Mouse (Mus musculus) NIH3T3 (cell line): ENCODE data around the gene Rhcg.
A peak's percentile ranks its signal among the peaks of the same experiment; 100 is the strongest.

ENCODE experiments used
- DNase-seq: peaks from one replicate; pipeline ENCODE4 v3.0.0-alpha.2; 2012; ENCODE audit warnings: low read depth

Gene Rhcg

DNA sequence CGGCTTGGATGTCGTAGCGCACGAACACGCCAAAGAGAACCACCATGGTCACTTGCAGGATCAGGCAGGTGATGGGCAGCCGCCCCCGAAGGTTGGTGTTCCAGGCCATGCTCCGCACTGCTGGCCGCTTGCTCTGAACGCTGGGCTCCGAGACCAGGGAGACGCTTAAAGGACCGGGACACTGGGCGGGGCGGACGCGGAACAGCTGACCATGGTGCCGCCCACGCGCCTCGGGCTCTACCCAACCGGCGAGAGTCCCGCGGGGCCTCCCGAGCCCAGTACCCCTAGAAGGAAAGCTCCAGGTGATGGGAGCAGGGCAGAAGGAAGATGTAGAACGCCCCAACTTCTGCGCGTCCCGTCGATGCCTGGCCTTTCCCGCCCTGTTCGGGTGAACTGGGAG is at the start of gene Rhcg:
Rhcg (minus strand) TSS at position 240 of the 400 bp plus-strand sequence.
- no peak for DNase-seq

DNA sequence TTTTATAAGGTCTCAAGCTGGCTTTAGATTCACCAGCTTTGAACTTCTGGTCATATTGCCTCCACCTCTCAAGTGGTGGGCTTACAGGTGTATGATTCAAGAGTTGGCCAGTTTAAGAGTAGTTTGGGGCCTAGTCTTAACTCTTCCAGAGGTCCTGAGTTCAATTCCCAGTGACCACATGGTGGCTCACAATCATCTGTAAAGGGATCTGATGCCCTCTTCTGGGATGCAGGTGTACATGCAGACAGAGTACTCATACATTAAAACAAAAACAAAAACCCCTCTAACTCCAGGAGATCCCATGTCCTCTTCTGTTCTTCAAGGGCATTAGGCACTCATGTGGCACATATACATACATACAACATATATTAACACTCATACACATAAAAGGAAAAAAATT is 49.2 kb upstream of the Rhcg start:
- DNase-seq: no peak

GRCm38 (mm10) chr7:79661253-79661890 is 43.9 kb upstream of the Rhcg start:
- DNase-seq: peak; percentile 13

- DNase-seq: no peak
These were observed 43.1 kb upstream of the Rhcg start for GRCm38 (mm10) chr7:79660291-79661150.

GRCm38 (mm10) chr7:79659578-79660290 is 42.3 kb upstream of the Rhcg start, which contains the start of gene Ticrr:
Ticrr (plus strand) TSS chr7:79660196.
- peak; percentile 98 for DNase-seq

- DNase-seq: no peak
These were observed 37.1 kb upstream of the Rhcg start for GRCm38 (mm10) chr7:79654586-79654985.

GRCm38 (mm10) chr7:79654185-79654584 is 36.7 kb upstream of the Rhcg start:
- no peak for DNase-seq

- peak; percentile 78 for DNase-seq
These were observed 31.5 kb upstream of the Rhcg start for GRCm38 (mm10) chr7:79649005-79649404.

GRCm38 (mm10) chr7:79647233-79647632 is 29.8 kb upstream of the Rhcg start:
- no peak for DNase-seq

DNA sequence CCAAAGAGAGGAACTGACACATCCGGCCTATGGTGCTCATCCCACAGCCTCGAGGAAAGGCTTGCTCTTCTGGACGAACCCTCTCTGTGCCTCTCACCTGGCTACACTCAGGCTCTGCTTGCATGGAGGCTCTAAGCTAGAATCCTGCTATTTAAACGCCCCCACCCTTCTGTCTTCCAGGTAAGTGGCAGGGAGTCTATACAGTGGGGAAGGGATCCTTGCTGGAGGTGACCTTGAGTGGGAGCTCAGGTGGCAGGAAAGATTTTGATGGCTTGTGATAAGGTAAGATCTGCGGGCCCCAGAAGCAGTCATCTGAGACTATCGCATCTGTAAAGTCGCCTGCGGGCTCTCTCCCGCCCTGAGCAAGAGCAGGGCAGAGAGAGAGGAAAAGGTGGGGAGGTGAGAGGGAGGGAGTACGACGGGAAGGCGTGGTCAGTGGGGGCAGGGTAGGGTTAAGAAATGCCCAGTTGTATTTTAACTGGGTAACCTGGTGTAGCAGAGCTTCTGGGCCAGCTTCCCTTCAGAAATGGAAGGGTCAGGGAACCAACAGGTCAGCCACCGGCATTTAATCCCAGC is 14.4 kb upstream of the Rhcg start:
- DNase-seq: no peak

DNA sequence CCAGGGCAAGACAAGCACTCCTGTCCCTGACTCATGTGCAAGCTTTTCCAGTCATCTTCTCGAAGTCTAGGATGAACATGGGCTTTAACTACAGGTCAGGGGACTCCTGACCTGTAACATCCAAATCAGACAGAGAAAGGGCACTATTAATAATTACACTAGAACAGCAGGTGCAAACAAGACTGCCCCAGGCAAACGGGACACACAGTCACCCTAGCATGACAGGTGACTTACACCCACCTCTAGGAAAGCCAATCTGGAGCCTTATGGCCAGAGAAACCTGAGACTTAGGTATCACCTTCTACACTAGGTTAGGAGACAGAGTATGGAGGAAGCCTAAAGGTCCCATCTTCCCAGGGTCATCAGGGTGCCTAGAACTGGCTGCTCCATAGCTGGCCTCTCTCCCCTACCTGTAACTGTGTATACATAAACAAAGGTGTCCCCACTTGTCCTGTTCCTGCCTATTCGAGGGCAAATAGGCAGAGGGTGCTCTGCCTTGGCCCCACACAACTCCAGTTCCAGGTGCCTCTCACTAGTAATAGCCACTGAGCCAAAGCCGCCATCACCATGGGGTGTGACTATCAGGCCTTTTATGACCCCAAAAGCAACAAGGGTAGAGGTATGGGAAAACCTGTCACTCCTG is 10.9 kb upstream of the Rhcg start:
- no peak for DNase-seq

GRCm38 (mm10) chr7:79626170-79626569 is 8.7 kb upstream of the Rhcg start:
- DNase-seq: peak; percentile 22

GRCm38 (mm10) chr7:79623086-79623485 is 5.6 kb upstream of the Rhcg start:
- DNase-seq: no peak

- no peak for DNase-seq
These were observed 2.0 kb upstream of the Rhcg start for GRCm38 (mm10) chr7:79619493-79619892.

DNA sequence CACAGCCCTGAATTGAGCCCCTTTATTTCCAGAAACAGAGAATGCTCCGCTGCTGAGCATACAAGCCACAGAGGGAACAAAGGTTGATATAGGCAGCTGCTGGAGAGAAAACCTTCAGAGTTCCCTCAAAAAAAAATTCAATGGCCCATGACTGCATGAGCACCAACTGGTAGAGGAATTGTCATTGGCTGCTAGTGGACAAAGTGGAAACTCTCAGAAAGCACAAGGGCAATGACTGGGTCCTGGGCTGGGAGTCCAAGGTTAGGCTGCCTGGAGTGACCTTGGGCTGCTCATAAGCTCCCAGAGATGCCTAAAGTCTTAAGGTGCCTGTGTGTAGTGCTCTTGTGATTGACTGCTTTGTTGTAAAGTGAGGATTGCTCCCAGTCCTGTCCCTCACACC is 1.5 kb downstream of the Rhcg start:
- no peak for DNase-seq

DNA sequence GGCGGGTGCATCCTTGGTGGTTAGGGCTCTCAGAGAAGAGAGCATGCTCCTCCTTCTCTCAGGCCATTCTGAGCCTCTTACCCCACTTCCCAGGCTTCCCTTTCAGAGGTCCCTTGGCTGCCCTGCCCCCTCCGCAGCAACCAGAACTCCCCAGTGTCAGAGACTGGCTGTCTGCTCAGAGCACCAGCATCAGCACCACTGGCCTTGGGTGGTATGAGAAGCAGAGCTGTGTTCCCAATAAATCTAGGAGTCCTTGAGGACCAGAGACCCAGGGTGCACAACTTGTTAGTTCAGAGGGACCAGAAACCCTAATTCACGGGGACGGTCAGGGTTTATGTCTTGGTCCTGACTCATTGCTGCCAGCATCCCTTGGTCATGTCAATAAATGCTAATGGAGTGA is 2.4 kb downstream of the Rhcg start:
- no peak for DNase-seq

- peak; percentile 18 for DNase-seq
These were observed 4.1 kb downstream of the Rhcg start for GRCm38 (mm10) chr7:79613314-79613713.

GRCm38 (mm10) chr7:79612783-79613182 is 4.7 kb downstream of the Rhcg start:
- DNase-seq: peak; percentile 77

DNA sequence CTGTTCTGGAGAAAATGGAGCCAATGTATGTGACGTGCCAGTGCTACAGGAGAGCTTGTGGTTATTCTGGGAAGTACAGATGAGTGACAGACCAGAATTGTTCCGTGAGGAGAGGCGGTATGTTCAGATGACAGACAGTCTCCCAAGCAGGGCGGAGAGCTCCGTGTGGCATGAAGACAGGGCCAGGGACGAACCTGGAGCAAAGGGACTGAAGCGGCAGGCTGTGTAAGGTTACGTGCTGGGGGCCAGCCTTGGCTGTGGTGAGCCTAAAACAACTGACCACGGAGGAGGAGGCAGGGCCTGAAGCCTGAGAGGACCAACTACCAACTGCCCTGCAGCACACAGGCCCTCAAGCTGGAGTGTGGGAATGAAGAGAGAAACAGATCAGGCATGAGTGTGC is 5.6 kb downstream of the Rhcg start:
- DNase-seq: no peak

DNA sequence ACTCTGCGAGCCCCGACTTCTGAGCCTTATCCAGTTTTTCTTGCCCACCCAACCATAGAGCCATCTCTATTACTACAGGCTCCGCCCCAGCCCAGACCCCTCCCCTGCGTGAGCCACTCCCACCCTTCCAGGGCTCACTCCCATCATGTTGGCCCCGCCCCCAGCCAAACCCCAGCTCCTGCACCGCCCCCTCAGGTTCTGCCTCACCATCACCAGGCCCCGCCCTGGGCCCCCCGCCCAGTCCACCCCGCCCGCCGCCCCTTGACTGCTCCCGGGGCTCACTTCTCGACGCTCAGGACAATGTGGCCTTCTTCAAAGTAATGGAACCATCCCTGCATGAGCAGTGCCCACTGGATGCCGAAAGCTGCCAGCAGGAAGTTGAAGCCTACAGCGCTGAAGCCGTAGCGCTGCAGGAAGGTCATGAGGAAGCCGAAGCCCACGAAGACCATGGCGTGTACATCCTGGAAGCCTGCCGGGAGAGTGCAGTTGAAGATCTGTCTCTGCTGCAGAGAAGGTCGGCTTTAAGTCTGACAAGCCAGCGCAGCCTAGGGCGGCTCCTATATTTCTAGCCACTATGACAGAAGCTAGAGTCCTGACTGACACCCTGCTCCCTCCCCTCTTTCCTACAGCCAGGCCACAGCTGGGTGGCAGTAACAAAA is 10.1 kb downstream of the Rhcg start:
- no peak for DNase-seq

DNA sequence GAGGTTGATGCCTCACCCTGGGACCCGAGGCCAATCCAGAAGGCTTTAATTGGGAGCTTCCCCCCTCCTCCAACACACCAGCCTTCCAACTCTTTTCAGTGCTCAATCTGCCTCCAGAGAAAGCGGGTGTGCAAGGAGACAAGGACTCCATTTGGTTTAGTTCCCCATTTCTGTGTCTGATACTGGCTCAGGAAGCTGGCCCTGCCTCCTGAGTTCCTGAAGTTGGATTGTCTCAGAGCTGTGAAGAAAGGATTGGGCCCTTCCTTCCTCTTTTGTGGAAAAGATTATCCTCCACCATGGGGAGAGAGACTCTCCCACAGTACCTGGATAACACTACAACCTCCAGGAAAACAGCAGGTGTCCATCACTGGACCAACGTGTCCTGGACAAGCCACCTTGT is 10.7 kb downstream of the Rhcg start:
- DNase-seq: no peak
